Mouse (Mus musculus): ENCODE measurements around the gene Pard3b. TPM values are rescaled to one million over a fixed set of nuclear protein-coding genes. Genes with fewer than 3 reads are reported as not detected.

Gene Pard3b
- polyA plus RNA-seq, 1 experiment = 5.7 TPM

- no peak for DNase-seq
- TF ChIP-seq CTCF (IDR thresholded peaks at IDR 0.05; ENCODE audit: insufficient read depth, low read length) (no peak), POLR2A (IDR thresholded peaks at IDR 0.05; ENCODE audit: borderline replicate concordance, extremely low read depth, low read depth, low read length) (no peak)
- H3K4me3 ChIP-seq (replicated peaks; ENCODE audit: extremely low read depth, low read depth, low read length) = no peak overlapping the region
- 51% methylated on average over 2 of the region's 2 CpGs for WGBS
- no peaks in the 10 kb centered on the region for H3K4me1 ChIP-seq (ENCODE audit: control insufficient read depth, insufficient read depth, low read length)
Observed at GRCm38 (mm10) chr1:62483059-62483458, 844.4 kb downstream of the Pard3b start.

DNA sequence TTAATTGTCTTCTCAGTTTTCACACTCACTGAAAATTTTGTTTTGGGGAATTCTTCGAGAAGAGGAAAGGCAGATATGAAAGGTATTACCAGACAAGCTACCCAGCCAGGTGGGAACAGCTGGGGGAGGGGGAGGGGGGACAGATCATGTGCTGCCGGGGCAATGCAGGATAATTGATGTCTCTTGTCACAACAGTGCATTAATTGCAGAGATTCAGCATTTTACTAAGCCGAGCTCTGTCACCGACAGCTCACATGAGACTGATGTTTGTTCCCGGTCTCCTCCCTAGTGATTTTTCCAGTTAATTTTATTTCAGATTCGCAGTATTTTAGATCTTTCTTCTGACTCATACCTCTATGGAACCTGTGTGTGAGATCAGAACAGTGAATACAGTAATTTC is 850.2 kb downstream of the Pard3b start:
- WGBS = 73% methylated on average over 6 of the region's 6 CpGs
- Histone ChIP-seq H3K4me3 (replicated peaks; ENCODE audit: extremely low read depth, low read depth, low read length) (no peak overlapping the region), H3K4me1 (ENCODE audit: control insufficient read depth, insufficient read depth, low read length) (no peaks in the 10 kb centered on the region)
- no peak for DNase-seq
- TF ChIP-seq POLR2A (IDR thresholded peaks at IDR 0.05; ENCODE audit: borderline replicate concordance, extremely low read depth, low read depth, low read length) = no peak
- TF ChIP-seq CTCF (IDR thresholded peaks at IDR 0.05; ENCODE audit: insufficient read depth, low read length) = no peak

DNA sequence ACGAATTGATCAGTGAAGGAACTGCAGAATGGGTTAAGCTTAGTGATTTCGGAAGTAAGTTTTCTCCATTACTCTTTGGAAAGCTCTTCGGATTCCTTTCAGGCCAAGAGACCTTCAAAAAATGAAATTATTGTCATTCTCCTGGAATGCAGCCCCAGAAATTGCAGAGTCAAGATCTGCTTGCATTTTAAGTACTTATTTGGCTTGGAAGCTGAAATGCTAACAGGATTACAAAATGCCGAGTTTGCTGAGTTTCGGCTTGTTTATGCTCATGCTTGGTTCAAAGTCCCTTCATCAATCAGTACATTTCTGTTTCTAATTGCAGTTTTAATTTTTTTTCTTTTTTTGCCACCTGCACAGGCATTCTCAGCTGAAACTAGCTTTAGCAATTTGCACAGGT is 860.5 kb downstream of the Pard3b start:
- Histone ChIP-seq H3K4me3 (replicated peaks; ENCODE audit: extremely low read depth, low read depth, low read length) (no peak overlapping the region), H3K4me1 (ENCODE audit: control insufficient read depth, insufficient read depth, low read length) (no peaks in the 10 kb centered on the region)
- 62% methylated on average over 5 of the region's 5 CpGs for WGBS
- TF ChIP-seq POLR2A (IDR thresholded peaks at IDR 0.05; ENCODE audit: borderline replicate concordance, extremely low read depth, low read depth, low read length) (no peak), CTCF (IDR thresholded peaks at IDR 0.05; ENCODE audit: insufficient read depth, low read length) (no peak)
- no peak for DNase-seq

DNA sequence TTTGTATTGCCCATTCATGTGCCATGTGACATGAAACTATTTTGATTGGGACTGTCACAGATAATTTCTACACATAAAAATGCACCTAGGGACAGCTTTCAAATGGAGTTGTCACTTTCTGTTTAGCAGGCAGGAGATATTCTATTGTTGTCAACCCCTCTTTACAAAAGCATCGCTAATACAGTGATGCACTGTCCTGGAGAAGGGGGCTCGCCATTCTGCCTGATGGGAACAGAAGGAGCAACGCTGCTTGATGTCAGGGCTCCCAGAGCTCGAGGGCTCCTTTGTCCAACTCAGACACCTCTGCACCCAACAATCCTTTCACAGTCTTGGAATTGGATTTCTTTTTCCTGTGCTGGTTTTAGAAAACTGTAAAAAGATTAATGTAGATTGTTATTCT is 871.9 kb downstream of the Pard3b start:
- 93% methylated on average over 4 of the region's 4 CpGs for WGBS
- TF ChIP-seq POLR2A (IDR thresholded peaks at IDR 0.05; ENCODE audit: borderline replicate concordance, extremely low read depth, low read depth, low read length) (no peak), CTCF (IDR thresholded peaks at IDR 0.05; ENCODE audit: insufficient read depth, low read length) (no peak)

DNA sequence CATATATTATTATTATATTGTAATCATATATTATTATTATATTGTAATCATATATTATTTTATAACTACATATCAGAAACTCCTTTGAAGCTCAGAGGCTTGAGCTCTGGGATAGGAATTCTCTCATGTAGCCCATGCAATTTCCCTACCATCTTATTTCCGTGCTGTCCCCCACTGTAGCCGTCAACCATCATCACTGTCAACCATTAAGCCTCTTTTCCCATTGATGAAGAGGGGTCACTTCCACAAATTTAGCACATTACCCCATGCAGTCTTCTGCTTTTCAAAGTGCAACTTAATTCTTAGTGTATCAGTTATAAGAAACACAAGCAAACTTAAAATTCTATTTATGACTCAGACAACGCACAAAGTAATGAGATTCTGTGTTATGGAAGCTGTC is 873.1 kb downstream of the Pard3b start:
- no peak overlapping the region for H3K4me3 ChIP-seq (replicated peaks; ENCODE audit: extremely low read depth, low read depth, low read length)
- no peak for TF ChIP-seq CTCF (IDR thresholded peaks at IDR 0.05; ENCODE audit: insufficient read depth, low read length)
- TF ChIP-seq POLR2A (IDR thresholded peaks at IDR 0.05; ENCODE audit: borderline replicate concordance, extremely low read depth, low read depth, low read length) = no peak
- WGBS = 99% methylated on average over 3 of the region's 3 CpGs

More for the DNA sequence above, 871.9 kb downstream of the Pard3b start:
- DNase-seq = no peak
- Histone ChIP-seq H3K4me1 (ENCODE audit: control insufficient read depth, insufficient read depth, low read length) (no peaks in the 10 kb centered on the region), H3K4me3 (replicated peaks; ENCODE audit: extremely low read depth, low read depth, low read length) (no peak overlapping the region)

DNA sequence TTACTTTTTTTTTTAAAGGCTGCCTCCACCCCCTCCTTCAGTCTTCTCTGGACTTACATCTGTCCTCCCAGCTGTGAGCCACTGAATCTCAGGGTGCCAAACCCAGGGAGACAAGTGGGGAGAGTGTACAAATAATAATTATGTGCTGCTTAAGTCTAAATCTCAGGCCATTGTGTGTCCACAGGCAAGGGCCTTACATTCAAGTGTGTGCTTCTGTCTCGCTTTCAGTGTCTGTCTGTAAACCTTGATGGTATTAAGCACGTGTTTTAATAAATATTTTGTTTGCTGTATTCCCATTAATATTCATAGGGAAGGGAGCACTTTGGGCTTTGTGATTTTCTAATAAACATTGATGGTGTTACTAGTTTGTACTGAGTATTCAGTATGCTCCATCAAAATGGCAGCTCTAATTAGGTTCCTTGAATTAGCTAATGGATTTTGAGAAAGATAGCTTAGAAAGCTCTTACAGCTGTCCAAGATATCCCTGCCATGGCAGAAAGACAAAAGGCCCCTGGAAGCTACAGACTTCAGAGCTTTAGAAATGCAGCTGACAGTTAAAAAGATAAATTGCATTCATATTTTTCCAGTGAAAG is 880.1 kb downstream of the Pard3b start:
- TF ChIP-seq CTCF (IDR thresholded peaks at IDR 0.05; ENCODE audit: insufficient read depth, low read length) (no peak), POLR2A (IDR thresholded peaks at IDR 0.05; ENCODE audit: borderline replicate concordance, extremely low read depth, low read depth, low read length) (no peak)
- Histone ChIP-seq H3K4me3 (replicated peaks; ENCODE audit: extremely low read depth, low read depth, low read length) (no peak overlapping the region), H3K4me1 (ENCODE audit: control insufficient read depth, insufficient read depth, low read length) (no peaks in the 10 kb centered on the region)
- DNase-seq = no peak
- WGBS = 84% methylated on average over 2 of the region's 2 CpGs

More for the DNA sequence above, 873.1 kb downstream of the Pard3b start:
- no peak for DNase-seq
- no peaks in the 10 kb centered on the region for H3K4me1 ChIP-seq (ENCODE audit: control insufficient read depth, insufficient read depth, low read length)

DNA sequence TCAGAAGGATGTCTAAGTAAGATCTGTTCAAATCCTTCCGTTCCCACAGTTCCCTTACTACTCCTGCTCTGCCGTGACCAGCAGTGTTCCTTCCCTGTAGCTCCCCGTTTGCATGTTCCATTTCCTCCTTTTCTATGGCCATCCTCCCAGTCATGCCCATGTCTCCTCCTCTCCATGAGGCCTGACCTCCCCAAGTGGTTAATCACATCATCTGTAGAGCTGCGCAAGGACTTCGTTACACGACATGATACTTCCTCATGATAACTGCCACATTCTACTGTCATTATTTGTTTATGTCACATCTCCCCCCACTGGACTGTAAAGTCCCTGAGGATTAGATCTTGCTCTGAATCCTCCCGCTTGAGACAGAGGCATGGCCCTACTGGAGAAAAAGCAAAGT is 882.7 kb downstream of the Pard3b start:
- H3K4me1 ChIP-seq (ENCODE audit: control insufficient read depth, insufficient read depth, low read length) = no peaks in the 10 kb centered on the region
- H3K4me3 ChIP-seq (replicated peaks; ENCODE audit: extremely low read depth, low read depth, low read length) = no peak overlapping the region
- no peak for TF ChIP-seq POLR2A (IDR thresholded peaks at IDR 0.05; ENCODE audit: borderline replicate concordance, extremely low read depth, low read depth, low read length)
- 75% methylated on average over 7 of the region's 7 CpGs for WGBS
- DNase-seq = no peak

DNA sequence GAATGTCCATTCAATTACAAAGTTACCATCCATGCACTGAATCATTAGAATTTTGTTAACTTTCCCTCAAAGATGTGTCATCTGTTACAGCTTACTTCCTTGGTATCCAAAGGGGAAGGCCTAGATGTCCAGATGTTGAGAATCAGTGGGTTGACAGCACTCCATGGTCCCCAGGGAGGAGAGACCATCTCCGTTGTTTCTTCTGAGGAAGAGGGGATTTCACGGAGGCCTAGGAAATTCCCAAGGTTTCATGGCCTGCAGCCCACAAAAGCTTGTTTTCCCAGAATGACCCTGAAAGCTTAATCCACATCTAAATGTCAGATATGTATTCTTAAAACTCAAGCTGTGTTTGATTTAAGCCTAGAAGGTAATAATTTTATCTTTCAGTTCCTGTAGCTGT is 884.1 kb downstream of the Pard3b start:
- no peaks in the 10 kb centered on the region for H3K4me1 ChIP-seq (ENCODE audit: control insufficient read depth, insufficient read depth, low read length)
- no peak overlapping the region for H3K4me3 ChIP-seq (replicated peaks; ENCODE audit: extremely low read depth, low read depth, low read length)
- no peak for TF ChIP-seq CTCF (IDR thresholded peaks at IDR 0.05; ENCODE audit: insufficient read depth, low read length)
- no peak for TF ChIP-seq POLR2A (IDR thresholded peaks at IDR 0.05; ENCODE audit: borderline replicate concordance, extremely low read depth, low read depth, low read length)
- no peak for DNase-seq
- WGBS = 68% methylated on average over 2 of the region's 2 CpGs

GRCm38 (mm10) chr1:62527788-62528187 is 889.2 kb downstream of the Pard3b start:
- TF ChIP-seq CTCF (IDR thresholded peaks at IDR 0.05; ENCODE audit: insufficient read depth, low read length) = no peak
- TF ChIP-seq POLR2A (IDR thresholded peaks at IDR 0.05; ENCODE audit: borderline replicate concordance, extremely low read depth, low read depth, low read length) = no peak
- no peak for DNase-seq
- 86% methylated on average over 7 of the region's 7 CpGs for WGBS
- Histone ChIP-seq H3K4me1 (ENCODE audit: control insufficient read depth, insufficient read depth, low read length) (no peaks in the 10 kb centered on the region), H3K4me3 (replicated peaks; ENCODE audit: extremely low read depth, low read depth, low read length) (no peak overlapping the region)

DNA sequence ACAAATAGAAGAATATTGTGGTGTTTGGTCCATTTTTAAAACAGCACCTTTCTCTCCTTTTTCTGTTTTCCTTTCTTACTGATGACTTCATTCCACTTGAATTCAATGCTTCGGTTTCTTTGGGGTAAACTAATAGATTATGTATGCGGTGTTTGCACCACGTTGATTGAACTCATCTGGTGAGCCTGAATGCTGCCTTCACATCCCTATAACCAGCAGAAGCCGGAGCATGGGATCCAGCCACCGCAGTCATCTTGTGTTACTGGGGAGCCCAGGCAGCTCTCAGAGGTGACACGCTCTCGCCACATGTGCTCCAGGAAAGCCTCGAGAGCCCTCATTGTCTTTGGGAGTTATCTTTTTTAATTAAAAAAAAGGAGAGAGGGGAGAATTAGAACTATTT is 891.3 kb downstream of the Pard3b start:
- Histone ChIP-seq H3K4me3 (replicated peaks; ENCODE audit: extremely low read depth, low read depth, low read length) (no peak overlapping the region), H3K4me1 (ENCODE audit: control insufficient read depth, insufficient read depth, low read length) (no peaks in the 10 kb centered on the region)
- no peak for TF ChIP-seq CTCF (IDR thresholded peaks at IDR 0.05; ENCODE audit: insufficient read depth, low read length)
- no peak for TF ChIP-seq POLR2A (IDR thresholded peaks at IDR 0.05; ENCODE audit: borderline replicate concordance, extremely low read depth, low read depth, low read length)
- 90% methylated on average over 8 of the region's 8 CpGs for WGBS
- DNase-seq = no peak
